Mouse (Mus musculus) CD4-positive helper T cell, adult 2 months (primary cell): ENCODE data around the gene Supt7l.
"Not testable (repeated sequence)": the region's sequence is repeated elsewhere in the genome, so short reads cannot be mapped to it uniquely, and the experiment has no call there.

Source experiments
- DNase-seq: peaks from one replicate; pipeline ENCODE4 v3.0.0-alpha.2; 2012; ENCODE audit warnings: low read depth, missing footprints, low spot score

Gene Supt7l

GRCm38 (mm10) chr5:31527707-31528106 is at the start of gene Supt7l:
TSS of gene Supt7l (minus strand) at chr5:31527807.
- not testable (repeated sequence) for DNase-seq

- peak; percentile 86 for DNase-seq
Observed at GRCm38 (mm10) chr5:31576539-31576975, 49.0 kb upstream of the Supt7l start.

- DNase-seq, result no peak
Observed at GRCm38 (mm10) chr5:31573722-31574121, 46.1 kb upstream of the Supt7l start.

GRCm38 (mm10) chr5:31571023-31571608 is 43.5 kb upstream of the Supt7l start:
- DNase-seq, result peak; percentile 30

GRCm38 (mm10) chr5:31567951-31568657 is 40.5 kb upstream of the Supt7l start:
- no peak for DNase-seq

- DNase-seq, result no peak
Observed at GRCm38 (mm10) chr5:31566457-31566856, 38.9 kb upstream of the Supt7l start.

- no peak for DNase-seq
Observed at GRCm38 (mm10) chr5:31566026-31566425, 38.4 kb upstream of the Supt7l start.

- DNase-seq, result no peak
Observed at GRCm38 (mm10) chr5:31564976-31565375, 37.4 kb upstream of the Supt7l start.

- DNase-seq, result no peak
Observed at GRCm38 (mm10) chr5:31563905-31564304, 36.3 kb upstream of the Supt7l start.

GRCm38 (mm10) chr5:31563496-31563895 is 35.9 kb upstream of the Supt7l start:
- DNase-seq, result peak; percentile 65

GRCm38 (mm10) chr5:31562036-31562666 is 34.5 kb upstream of the Supt7l start:
- DNase-seq, result no peak

- DNase-seq, result no peak
Observed at GRCm38 (mm10) chr5:31560352-31560751, 32.7 kb upstream of the Supt7l start.

- no peak for DNase-seq
Observed at GRCm38 (mm10) chr5:31559401-31559800, 31.8 kb upstream of the Supt7l start.

GRCm38 (mm10) chr5:31535228-31535627 is 7.6 kb upstream of the Supt7l start:
- DNase-seq, result no peak

GRCm38 (mm10) chr5:31528560-31528959 is 953 bp upstream of the Supt7l start:
- DNase-seq, result peak; percentile 39

- no peak for DNase-seq
Observed at GRCm38 (mm10) chr5:31527117-31527680, 408 bp downstream of the Supt7l start.

- DNase-seq, result peak; percentile 89
Observed at GRCm38 (mm10) chr5:31526354-31527116, 1.1 kb downstream of the Supt7l start, which contains the start of gene Slc4a1ap. TSS of gene Slc4a1ap (plus strand) at chr5:31526995.

- DNase-seq, result peak; percentile 42
Observed at GRCm38 (mm10) chr5:31520556-31520955, 7.1 kb downstream of the Supt7l start.

GRCm38 (mm10) chr5:31512481-31512880 is 15.1 kb downstream of the Supt7l start:
- no peak for DNase-seq

- no peak for DNase-seq
Observed at GRCm38 (mm10) chr5:31504843-31505242, 22.8 kb downstream of the Supt7l start.

GRCm38 (mm10) chr5:31494513-31495297 is 32.9 kb downstream of the Supt7l start, which contains the start of gene Gpn1:
TSS of gene Gpn1 (plus strand) at chr5:31494741.
- peak; percentile 88 for DNase-seq
